Mouse (Mus musculus): Measurements from ENCODE around the gene Eif1ad. TPM values are rescaled to one million over a fixed set of nuclear protein-coding genes. Genes with fewer than 3 reads are reported as not detected.
"Not testable (repeated sequence)": the region's sequence is repeated elsewhere in the genome, so short reads cannot be mapped to it uniquely, and the experiment has no call there.

Eif1ad gene
- polyA plus RNA-seq, 1 experiment from 2014 or later = 76.6 TPM

DNA sequence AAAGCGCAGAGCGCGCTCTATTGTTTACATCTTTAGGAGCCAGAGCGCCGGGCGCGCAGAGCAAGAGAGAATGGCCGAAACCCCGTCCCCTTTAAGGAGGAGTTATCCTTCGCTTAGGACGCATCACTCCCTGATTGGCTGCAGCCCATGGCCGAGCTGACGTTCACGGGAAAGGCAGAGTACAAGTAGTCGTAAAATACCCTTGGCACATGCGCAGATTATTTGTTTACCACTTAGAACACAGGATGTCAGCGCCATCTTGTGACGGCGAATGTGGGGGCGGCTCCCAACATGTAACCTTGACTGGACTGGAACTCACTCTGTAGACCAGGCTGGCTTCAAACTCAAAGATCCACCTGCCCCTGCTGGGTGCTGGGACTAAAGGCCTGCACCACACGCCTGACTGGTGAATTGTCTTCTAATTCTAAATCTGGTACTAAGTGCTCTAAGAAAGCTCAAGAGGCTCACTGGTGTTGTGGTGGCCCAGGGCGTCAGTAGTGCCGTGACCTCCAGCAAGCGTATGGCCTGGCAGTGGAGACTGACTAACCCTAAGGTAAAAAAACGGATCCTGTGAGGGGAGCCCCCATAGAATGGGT lies 40.1 kb downstream of the Eif1ad start:
- H3K4me3 ChIP-seq (ENCODE audit: low read depth, low read length) = peak overlapping the region; percentile 38
- peak overlapping the region; percentile 55 for H3K27ac ChIP-seq (ENCODE audit: low read depth, low read length)
- H3K27me3 ChIP-seq (ENCODE audit: control insufficient read depth, insufficient read depth, low read length); H3K9me3 ChIP-seq (ENCODE audit: control insufficient read depth, low read length); H3K36me3 ChIP-seq (ENCODE audit: control insufficient read depth, insufficient read depth, low read length); H3K4me1 ChIP-seq (replicated peaks; ENCODE audit: control insufficient read depth, insufficient read depth, low read length): not testable (repeated sequence)
- H3K4me2 ChIP-seq (replicated peaks; ENCODE audit: low read depth, low read length) = peak overlapping the region; percentile 47
- H3K9ac ChIP-seq (ENCODE audit: low read depth, low read length) = peak overlapping the region; percentile 44
- 8% methylated on average over 21 of the region's 25 CpGs for WGBS
- peak; percentile 86 for ATAC-seq (ENCODE audit: low FRiP score)
- DNase-seq (ENCODE audit: low spot score) = peak; percentile 64

DNA sequence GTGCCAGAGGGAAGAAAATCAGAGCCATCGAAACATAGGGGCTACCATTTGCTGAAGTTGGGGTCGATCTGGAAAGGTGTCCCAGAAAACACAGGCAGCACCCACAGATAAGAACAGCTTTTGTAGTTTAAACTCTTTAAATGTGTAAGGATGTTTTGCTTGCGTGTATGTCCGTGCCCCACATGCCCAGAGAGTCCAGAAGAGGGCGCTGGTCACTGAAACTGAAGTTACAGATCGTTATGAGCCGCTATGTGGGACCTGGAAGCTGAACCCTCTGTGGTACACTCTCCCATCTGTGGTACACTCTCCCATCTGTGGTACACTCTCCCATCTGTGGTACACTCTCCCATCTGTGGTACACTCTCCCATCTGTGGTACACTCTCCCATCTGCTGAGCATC lies 40.6 kb downstream of the Eif1ad start:
- Histone ChIP-seq H3K36me3 (ENCODE audit: control insufficient read depth, insufficient read depth, low read length) (no peaks in the 10 kb centered on the region), H3K4me3 (ENCODE audit: low read depth, low read length) (peak overlapping the region; percentile 38), H3K9ac (ENCODE audit: low read depth, low read length) (peak overlapping the region; percentile 44), H3K27me3 (ENCODE audit: control insufficient read depth, insufficient read depth, low read length) (no peaks in the 10 kb centered on the region), H3K27ac (ENCODE audit: low read depth, low read length) (peak overlapping the region; percentile 55), H3K4me1 (replicated peaks; ENCODE audit: control insufficient read depth, insufficient read depth, low read length) (0 out of 2 replicates have a peak, but pooled peaks cover 3% of the 10 kb centered on the region), H3K9me3 (ENCODE audit: control insufficient read depth, low read length) (no peaks in the 10 kb centered on the region), H3K4me2 (replicated peaks; ENCODE audit: low read depth, low read length) (peak overlapping the region; percentile 47)
- DNase-seq (ENCODE audit: low spot score) (peak; percentile 72), ATAC-seq (ENCODE audit: low FRiP score) (peak; percentile 45)
- 12% methylated on average over 7 of the region's 7 CpGs for WGBS

DNA sequence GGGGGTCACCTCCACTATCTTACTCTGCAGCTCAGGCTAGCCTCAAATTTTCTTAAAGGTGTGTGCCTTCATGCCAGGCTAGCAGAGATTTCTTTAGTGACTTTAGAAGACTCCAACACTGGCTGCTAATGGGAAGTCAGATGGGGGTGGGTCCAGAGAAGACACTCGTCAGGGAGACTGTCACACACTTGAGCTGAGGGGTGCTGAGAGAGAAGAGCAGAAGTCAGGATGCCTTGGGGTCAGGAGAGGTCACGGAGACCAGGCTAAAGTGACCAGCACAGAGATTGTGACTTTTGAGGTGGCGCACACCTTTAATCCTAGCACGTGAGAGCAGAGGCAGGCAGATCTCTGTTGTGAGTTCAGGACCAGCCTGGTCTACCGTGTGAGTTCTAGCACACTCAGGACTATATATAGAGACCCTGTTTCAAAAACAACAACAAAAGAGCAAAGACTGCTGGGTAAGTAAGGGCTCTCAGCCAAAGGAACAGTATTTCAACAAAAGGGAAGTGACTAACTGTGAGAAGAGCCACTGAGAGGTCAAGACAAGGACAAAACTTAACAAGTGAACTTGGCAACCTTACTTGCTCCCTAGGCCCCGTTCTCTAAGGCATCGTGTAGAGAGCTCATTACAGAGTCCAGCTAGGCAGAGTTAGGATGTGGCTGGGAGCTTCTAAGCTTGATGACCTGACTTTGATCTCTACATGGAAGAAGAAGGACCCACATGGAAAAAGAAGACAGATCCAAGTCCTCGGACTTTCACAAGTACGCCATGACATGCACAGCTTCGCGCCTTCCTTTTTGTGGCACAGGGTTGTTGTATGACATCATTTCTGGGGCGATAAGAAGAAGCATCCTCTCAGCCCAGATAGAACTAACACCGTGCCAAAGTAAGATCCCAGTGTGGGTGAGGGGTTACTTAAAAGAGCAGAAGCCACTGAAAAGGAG lies 41.8 kb downstream of the Eif1ad start:
- 0 out of 2 replicates have a peak, but pooled peaks cover 3% of the 10 kb centered on the region for H3K4me1 ChIP-seq (replicated peaks; ENCODE audit: control insufficient read depth, insufficient read depth, low read length)
- no peaks in the 10 kb centered on the region for H3K36me3 ChIP-seq (ENCODE audit: control insufficient read depth, insufficient read depth, low read length)
- H3K9ac ChIP-seq (ENCODE audit: low read depth, low read length) = no peak overlapping the region
- no peak overlapping the region for H3K4me3 ChIP-seq (ENCODE audit: low read depth, low read length)
- no peak overlapping the region for H3K27ac ChIP-seq (ENCODE audit: low read depth, low read length)
- DNase-seq (ENCODE audit: low spot score) (no peak), ATAC-seq (ENCODE audit: low FRiP score) (no peak)
- no peaks in the 10 kb centered on the region for H3K9me3 ChIP-seq (ENCODE audit: control insufficient read depth, low read length)
- no peak overlapping the region; the same call in 1 of the 2 replicates for H3K4me2 ChIP-seq (replicated peaks; ENCODE audit: low read depth, low read length)
- H3K27me3 ChIP-seq (ENCODE audit: control insufficient read depth, insufficient read depth, low read length) = no peaks in the 10 kb centered on the region
- 90% methylated on average over 13 of the region's 13 CpGs for WGBS

DNA sequence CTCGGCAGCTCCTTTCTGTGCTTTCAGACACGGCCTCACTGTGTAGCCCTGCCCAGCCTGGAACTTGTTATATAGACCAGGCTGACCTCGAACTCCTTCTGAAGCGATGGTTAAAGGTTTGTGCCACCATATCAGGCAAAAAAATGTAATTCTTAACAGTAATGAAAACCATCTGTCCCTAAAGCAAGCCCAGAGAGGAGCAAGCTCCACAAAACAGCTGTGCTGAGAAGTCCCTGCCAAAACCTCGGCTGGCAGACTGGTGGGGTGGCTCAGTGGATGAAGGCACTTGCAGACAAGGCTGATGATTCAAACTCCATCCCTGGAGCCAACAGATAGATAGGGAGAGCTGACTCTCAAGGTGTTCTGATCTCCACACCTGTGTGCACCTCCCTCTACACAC lies 42.5 kb downstream of the Eif1ad start:
- WGBS = 83% methylated on average over 5 of the region's 5 CpGs
- Histone ChIP-seq H3K4me3 (ENCODE audit: low read depth, low read length) (no peak overlapping the region), H3K4me2 (replicated peaks; ENCODE audit: low read depth, low read length) (no peak overlapping the region), H3K9ac (ENCODE audit: low read depth, low read length) (no peak overlapping the region), H3K4me1 (replicated peaks; ENCODE audit: control insufficient read depth, insufficient read depth, low read length) (0 out of 2 replicates have a peak, but pooled peaks cover 3% of the 10 kb centered on the region), H3K9me3 (ENCODE audit: control insufficient read depth, low read length) (no peaks in the 10 kb centered on the region), H3K27me3 (ENCODE audit: control insufficient read depth, insufficient read depth, low read length) (no peaks in the 10 kb centered on the region), H3K36me3 (ENCODE audit: control insufficient read depth, insufficient read depth, low read length) (no peaks in the 10 kb centered on the region), H3K27ac (ENCODE audit: low read depth, low read length) (no peak overlapping the region)
- ATAC-seq (ENCODE audit: low FRiP score) (no peak), DNase-seq (ENCODE audit: low spot score) (no peak)

DNA sequence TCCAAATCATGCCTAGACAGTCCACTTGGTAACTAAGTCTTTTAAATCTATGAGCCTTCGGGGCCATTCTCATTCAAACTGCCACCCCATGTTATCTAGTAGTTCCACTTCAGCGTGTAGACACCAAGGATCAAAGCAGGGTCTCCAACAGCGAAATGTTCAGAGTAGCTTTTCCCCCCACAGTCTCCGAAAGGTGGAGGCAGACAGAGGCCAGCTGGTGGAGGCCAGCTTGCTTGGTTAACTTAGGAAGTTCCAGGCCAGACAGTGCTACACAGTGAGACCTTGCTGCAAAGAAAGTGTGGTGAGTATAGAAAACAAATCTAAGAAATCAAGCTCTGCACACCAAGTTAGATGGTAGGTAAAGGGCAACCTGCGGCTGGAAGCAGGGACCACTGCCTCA lies 44.1 kb downstream of the Eif1ad start:
- DNase-seq (ENCODE audit: low spot score) = no peak
- H3K27ac ChIP-seq (ENCODE audit: low read depth, low read length) = no peak overlapping the region
- ATAC-seq (ENCODE audit: low FRiP score) = no peak
- H3K9me3 ChIP-seq (ENCODE audit: control insufficient read depth, low read length) = no peaks in the 10 kb centered on the region
- WGBS = 85% methylated on average over 5 of the region's 5 CpGs
- H3K4me1 ChIP-seq (replicated peaks; ENCODE audit: control insufficient read depth, insufficient read depth, low read length) = 0 out of 2 replicates have a peak, but pooled peaks cover 3% of the 10 kb centered on the region
- no peak overlapping the region for H3K4me3 ChIP-seq (ENCODE audit: low read depth, low read length)
- no peak overlapping the region for H3K4me2 ChIP-seq (replicated peaks; ENCODE audit: low read depth, low read length)
- no peaks in the 10 kb centered on the region for H3K27me3 ChIP-seq (ENCODE audit: control insufficient read depth, insufficient read depth, low read length)
- no peaks in the 10 kb centered on the region for H3K36me3 ChIP-seq (ENCODE audit: control insufficient read depth, insufficient read depth, low read length)
- H3K9ac ChIP-seq (ENCODE audit: low read depth, low read length) = no peak overlapping the region

DNA sequence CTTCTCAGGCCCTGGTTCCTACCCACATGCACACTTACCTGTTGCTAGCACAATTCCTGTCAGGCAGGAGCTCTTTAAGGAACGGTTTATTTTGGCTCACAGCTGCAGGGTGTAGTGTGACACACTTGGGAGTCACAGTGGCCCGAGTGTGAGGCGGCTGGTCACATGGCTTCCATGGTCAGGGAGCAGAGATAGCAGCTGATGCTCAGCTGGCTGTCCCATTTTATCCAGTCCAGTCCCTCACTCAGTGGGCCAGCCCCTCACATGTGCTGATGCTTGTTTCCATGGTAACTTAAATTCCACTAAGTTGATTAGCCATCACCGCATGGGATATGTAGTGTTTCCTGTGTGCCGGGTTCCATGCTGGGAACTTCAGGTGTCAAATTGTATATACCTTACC lies 45.4 kb downstream of the Eif1ad start:
- no peak for ATAC-seq (ENCODE audit: low FRiP score)
- H3K4me1 ChIP-seq (replicated peaks; ENCODE audit: control insufficient read depth, insufficient read depth, low read length) = 0 out of 2 replicates have a peak, but pooled peaks cover 3% of the 10 kb centered on the region

DNA sequence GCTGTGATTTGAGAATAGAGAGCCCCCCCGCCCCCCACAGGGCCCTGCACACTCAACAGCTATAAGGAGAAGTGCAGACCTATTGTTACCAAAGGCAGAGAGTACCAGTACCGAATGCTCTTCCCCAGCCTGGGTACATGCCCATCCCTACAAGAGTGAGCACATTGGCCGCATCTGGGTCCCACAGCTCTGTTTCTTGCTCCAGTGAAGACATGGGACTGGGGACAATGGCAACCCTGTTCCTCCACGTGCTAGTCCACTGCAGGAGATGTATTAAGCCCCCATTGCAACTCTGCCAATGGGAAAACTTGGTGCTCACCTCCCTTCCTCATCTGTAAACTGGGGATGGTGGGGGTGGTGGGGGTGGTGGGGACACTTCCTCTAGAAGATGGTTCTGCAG lies 47.3 kb downstream of the Eif1ad start:
- no peak for ATAC-seq (ENCODE audit: low FRiP score)
- no peak for DNase-seq (ENCODE audit: low spot score)
- 71% methylated on average over 4 of the region's 4 CpGs for WGBS

More for the DNA sequence above, 45.4 kb downstream of the Eif1ad start:
- Histone ChIP-seq H3K36me3 (ENCODE audit: control insufficient read depth, insufficient read depth, low read length) (no peaks in the 10 kb centered on the region), H3K9me3 (ENCODE audit: control insufficient read depth, low read length) (no peaks in the 10 kb centered on the region), H3K4me2 (replicated peaks; ENCODE audit: low read depth, low read length) (no peak overlapping the region), H3K9ac (ENCODE audit: low read depth, low read length) (no peak overlapping the region), H3K27ac (ENCODE audit: low read depth, low read length) (no peak overlapping the region), H3K4me3 (ENCODE audit: low read depth, low read length) (no peak overlapping the region), H3K27me3 (ENCODE audit: control insufficient read depth, insufficient read depth, low read length) (no peaks in the 10 kb centered on the region)
- WGBS = 69% methylated on average over 5 of the region's 5 CpGs
- DNase-seq (ENCODE audit: low spot score) = no peak

DNA sequence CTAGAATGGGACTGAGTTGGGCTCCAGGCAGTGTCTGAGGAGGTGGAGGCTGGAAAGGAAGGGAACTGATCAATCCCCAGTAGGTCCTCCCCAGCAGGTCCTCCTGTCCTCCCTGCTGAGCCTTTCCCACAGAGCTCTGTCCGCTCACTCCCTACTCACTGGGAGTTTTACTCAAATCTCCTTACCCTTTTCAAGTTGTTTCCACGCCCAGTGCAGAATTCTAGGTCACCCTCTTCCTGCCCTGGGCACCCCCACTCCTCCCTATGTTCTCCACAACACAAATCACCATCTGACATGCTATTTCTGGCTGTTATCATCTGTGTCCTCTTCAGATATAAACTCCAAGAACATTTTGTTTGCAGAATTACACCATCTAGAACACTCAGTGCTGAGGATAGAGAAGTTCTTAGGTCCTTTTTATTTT lies 48.0 kb downstream of the Eif1ad start:
- DNase-seq (ENCODE audit: low spot score) = no peak
- Histone ChIP-seq H3K4me2 (replicated peaks; ENCODE audit: low read depth, low read length) (no peak overlapping the region), H3K27ac (ENCODE audit: low read depth, low read length) (no peak overlapping the region), H3K9me3 (ENCODE audit: control insufficient read depth, low read length) (no peaks in the 10 kb centered on the region), H3K4me1 (replicated peaks; ENCODE audit: control insufficient read depth, insufficient read depth, low read length) (no peaks in the 10 kb centered on the region), H3K9ac (ENCODE audit: low read depth, low read length) (no peak overlapping the region), H3K36me3 (ENCODE audit: control insufficient read depth, insufficient read depth, low read length) (no peaks in the 10 kb centered on the region), H3K27me3 (ENCODE audit: control insufficient read depth, insufficient read depth, low read length) (no peaks in the 10 kb centered on the region), H3K4me3 (ENCODE audit: low read depth, low read length) (no peak overlapping the region)
- WGBS = 83% methylated on average over 2 of the region's 2 CpGs
- no peak for ATAC-seq (ENCODE audit: low FRiP score)

More for the DNA sequence above, 47.3 kb downstream of the Eif1ad start:
- no peaks in the 10 kb centered on the region for H3K9me3 ChIP-seq (ENCODE audit: control insufficient read depth, low read length)
- H3K27ac ChIP-seq (ENCODE audit: low read depth, low read length) = no peak overlapping the region
- H3K36me3 ChIP-seq (ENCODE audit: control insufficient read depth, insufficient read depth, low read length) = no peaks in the 10 kb centered on the region
- no peak overlapping the region for H3K4me2 ChIP-seq (replicated peaks; ENCODE audit: low read depth, low read length)
- H3K27me3 ChIP-seq (ENCODE audit: control insufficient read depth, insufficient read depth, low read length) = no peaks in the 10 kb centered on the region
- H3K4me3 ChIP-seq (ENCODE audit: low read depth, low read length) = no peak overlapping the region
- no peak overlapping the region for H3K9ac ChIP-seq (ENCODE audit: low read depth, low read length)
- no peaks in the 10 kb centered on the region for H3K4me1 ChIP-seq (replicated peaks; ENCODE audit: control insufficient read depth, insufficient read depth, low read length)

Measured in hindbrain, embryonic 11.5 days (tissue).